10 mouse cellular contexts compared by ENCODE assay signal in the genomic region with DNA sequence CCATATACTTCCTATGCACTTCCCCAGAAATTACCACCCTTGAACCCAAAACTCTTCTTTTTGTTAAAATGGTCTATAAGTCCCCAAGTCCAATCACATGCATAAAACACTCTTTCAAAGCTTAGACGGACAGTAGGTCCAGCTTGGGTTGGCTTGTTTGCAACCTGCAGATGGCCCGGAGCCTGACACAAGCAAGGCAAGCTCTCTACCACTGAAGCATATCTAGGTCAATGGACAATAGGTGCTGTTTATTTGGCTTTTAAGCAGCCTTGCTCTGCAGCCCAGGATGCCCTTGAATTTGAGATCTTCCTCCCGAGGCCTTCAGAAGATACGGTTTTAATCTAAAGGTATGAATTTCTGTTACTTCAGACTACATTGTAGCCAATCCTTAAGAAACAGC.
"Had no signal": no experiment of that assay in that cellular context is flagged by ENCODE, and none has a peak within 500 bp of the region (broad histone marks: within the 10 kb centered on the region; RNA-seq: fewer than 3 reads in every experiment).

No protein-coding gene starts in this region.

- ATAC-seq: liver, embryonic 12.5 days; midbrain, embryonic 13.5 days had no signal

- H3K9ac ChIP-seq: kidney, embryonic 15.5 days; limb, embryonic 15.5 days; liver, embryonic 12.5 days; midbrain, embryonic 13.5 days had no signal

- H3K27ac ChIP-seq: kidney, embryonic 15.5 days; limb, embryonic 15.5 days; liver, embryonic 12.5 days; midbrain, embryonic 13.5 days had no signal

- H3K27me3 ChIP-seq: kidney, embryonic 15.5 days; limb, embryonic 15.5 days; midbrain, embryonic 13.5 days had no signal

- H3K36me3 ChIP-seq: kidney, embryonic 15.5 days; limb, embryonic 15.5 days; liver, embryonic 12.5 days; midbrain, embryonic 13.5 days had no signal

- H3K9me3 ChIP-seq: limb, embryonic 15.5 days had no signal

- H3K4me1 ChIP-seq: kidney, embryonic 15.5 days; limb, embryonic 15.5 days; midbrain, embryonic 13.5 days had no signal

- H3K4me2 ChIP-seq: kidney, embryonic 15.5 days; limb, embryonic 15.5 days; liver, embryonic 12.5 days; midbrain, embryonic 13.5 days had no signal

- DNase-seq: kidney, postnatal 14 days; layer of hippocampus, adult 9-11 months; layer of hippocampus, postnatal 36 days; right cerebral cortex, postnatal 14 days; thymus, adult 18-20 months; thymus, postnatal 14 days had no signal

- H3K4me3 ChIP-seq: kidney, embryonic 15.5 days; limb, embryonic 15.5 days; liver, embryonic 12.5 days; midbrain, embryonic 13.5 days had no signal
